Mouse (Mus musculus) CD4-positive naive resting alpha-beta T cell, adult 76 days (primary cell): ENCODE results near the gene Gm28710. TPM values are rescaled to one million over a fixed set of nuclear protein-coding genes. Genes with fewer than 3 reads are reported as not detected.

ENCODE experiments used
- total RNA-seq: library from RNA; stranded (reverse); gene quantifications from one replicate; pipeline ENCODE4 v1.2.4, GENCODE M21; 2023

Gene Gm28710
- total RNA-seq = not detected

DNA sequence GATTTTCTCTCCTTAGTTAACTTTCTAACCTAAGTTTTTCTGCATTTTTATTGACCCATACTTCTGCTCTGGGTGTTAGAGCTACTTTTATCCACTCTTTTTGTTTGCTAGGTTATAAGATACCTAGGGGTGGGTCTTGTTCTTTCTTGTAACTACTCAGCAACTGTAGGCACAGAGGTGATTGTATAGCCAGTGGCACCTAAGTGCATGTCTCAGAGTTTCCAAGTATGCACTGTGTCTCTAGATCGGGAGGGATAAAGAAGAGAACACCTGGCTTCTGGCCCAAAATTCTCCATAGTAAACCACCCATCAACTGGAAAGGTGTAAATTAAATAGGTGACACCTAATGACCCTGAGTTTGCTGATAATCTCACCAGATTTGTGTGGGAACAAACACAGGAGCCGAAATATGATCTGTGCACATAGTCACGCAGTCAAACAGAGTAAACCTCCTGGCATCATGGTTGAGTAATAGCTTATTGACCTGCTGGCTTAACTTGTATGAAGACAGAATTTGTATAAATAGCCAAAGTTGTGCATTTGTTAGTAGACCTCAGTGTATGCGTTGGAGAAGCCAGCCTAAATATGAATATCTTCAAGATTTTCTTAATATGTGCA lies at the start of gene Gm28710:
Gene Gm28710, plus strand, starts transcription at position 568 of the 618 bp plus-strand sequence.

Other genes with a start within 250 kb of the Gm28710 start
- 0.35 TPM for gene Hgf, start 238.3 kb upstream of the Gm28710 start, total RNA-seq